ENCODE assay signal across 11 mouse cellular contexts in the genomic region with DNA sequence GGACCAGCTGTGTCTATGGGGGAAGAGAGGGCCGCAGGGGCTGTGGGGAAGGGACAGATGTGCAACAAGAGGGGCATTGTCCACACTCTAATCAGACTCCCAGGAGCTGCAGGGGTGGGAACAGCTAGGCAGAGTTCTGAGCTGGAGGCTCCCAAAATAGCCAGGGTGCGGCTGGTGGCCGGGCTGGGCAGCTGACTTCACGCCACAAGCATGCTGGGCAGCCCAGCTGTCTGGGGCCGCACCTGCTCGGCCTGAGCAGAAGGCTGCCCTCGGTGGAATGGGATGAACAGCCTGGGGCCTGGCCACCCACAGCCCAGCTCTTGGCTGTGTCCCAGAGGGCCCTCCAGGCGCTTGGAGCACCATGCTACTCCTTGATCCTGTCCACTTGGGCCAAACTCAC. TPM values are rescaled to one million over a fixed set of nuclear protein-coding genes. Genes with fewer than 3 reads are reported as not detected.
DNase-seq lines count a peak whose midpoint lies in the region; ATAC-seq lines count a peak whose summit lies in the region.
"Had no signal": no experiment of that assay in that cellular context is flagged by ENCODE, and none has a peak within 500 bp of the region (broad histone marks: within the 10 kb centered on the region; RNA-seq: fewer than 3 reads in every experiment).

No protein-coding gene starts in this region.

- no peak for ATAC-seq in midbrain, embryonic 11.5 days (ENCODE audit: low FRiP score)
- ATAC-seq in liver, embryonic 11.5 days (replicated peaks; ENCODE audit: low FRiP score): no peak
- no peak for ATAC-seq in forebrain, embryonic 15.5 days (replicated peaks)

- intact Hi-C loops in heart, postnatal 10 days (cut with DNase I): no loop called here

- no peaks in the 10 kb centered on the region for H3K27me3 ChIP-seq in midbrain, embryonic 11.5 days (ENCODE audit: control insufficient read depth, insufficient read depth, low read length)
- H3K27me3 ChIP-seq in liver, embryonic 11.5 days (replicated peaks; ENCODE audit: control insufficient read depth, insufficient read depth, low read length): no peaks in the 10 kb centered on the region
- no peaks in the 10 kb centered on the region for H3K27me3 ChIP-seq in forebrain, embryonic 15.5 days
- H3K27me3 ChIP-seq: embryonic facial prominence, embryonic 12.5 days had no signal

- H3K9ac ChIP-seq in midbrain, embryonic 11.5 days (ENCODE audit: low read length): no peak overlapping the region
- no peak overlapping the region for H3K9ac ChIP-seq in liver, embryonic 11.5 days (ENCODE audit: low read depth, low read length)
- no peak overlapping the region for H3K9ac ChIP-seq in forebrain, embryonic 15.5 days (replicated peaks)
- H3K9ac ChIP-seq: embryonic facial prominence, embryonic 12.5 days; liver, embryonic 14.5 days had no signal

- DNase-seq in 3T3-L1 (ENCODE audit: low read depth, low spot score): peak; percentile 73
- DNase-seq in Muller cell, postnatal 12 days (ENCODE audit: inconsistent ontology term): peak; percentile 85
- peak; percentile 68 for DNase-seq in gastrocnemius, adult 18-20 months (ENCODE audit: low spot score)
- DNase-seq in heart, postnatal 10 days: peak; percentile 57 to 76
- DNase-seq in spleen, postnatal 36 days (ENCODE audit: low spot score in 2 of 2): no peak
- DNase-seq in midbrain, embryonic 11.5 days (ENCODE audit: low spot score, missing footprints): no peak
- DNase-seq in liver, embryonic 11.5 days (ENCODE audit: low spot score): no peak
- DNase-seq: thymus, postnatal 25 days had no signal

- 82% methylated on average over 8 of the region's 8 CpGs for WGBS in midbrain, embryonic 11.5 days
- WGBS in liver, embryonic 11.5 days: 73% methylated on average over 8 of the region's 8 CpGs
- 60% methylated on average over 8 of the region's 8 CpGs for WGBS in forebrain, embryonic 15.5 days

- H3K9me3 ChIP-seq in midbrain, embryonic 11.5 days (ENCODE audit: control insufficient read depth, low read length): no peaks in the 10 kb centered on the region
- no peaks in the 10 kb centered on the region for H3K9me3 ChIP-seq in liver, embryonic 11.5 days (ENCODE audit: control insufficient read depth, low read length)
- H3K9me3 ChIP-seq in forebrain, embryonic 15.5 days: no peaks in the 10 kb centered on the region
- H3K9me3 ChIP-seq: embryonic facial prominence, embryonic 12.5 days had no signal

- H3K4me1 ChIP-seq in midbrain, embryonic 11.5 days (ENCODE audit: control insufficient read depth, insufficient read depth, low read length): peaks cover 13% of the 10 kb centered on the region
- H3K4me1 ChIP-seq in liver, embryonic 11.5 days (replicated peaks; ENCODE audit: control insufficient read depth, insufficient read depth, low read length): no peaks in the 10 kb centered on the region
- peaks cover 11% of the 10 kb centered on the region for H3K4me1 ChIP-seq in forebrain, embryonic 15.5 days

- no peak overlapping the region for H3K4me2 ChIP-seq in midbrain, embryonic 11.5 days
- H3K4me2 ChIP-seq in liver, embryonic 11.5 days: no peak overlapping the region
- H3K4me2 ChIP-seq in forebrain, embryonic 15.5 days (replicated peaks): no peak overlapping the region
- H3K4me2 ChIP-seq: embryonic facial prominence, embryonic 12.5 days had no signal

- no peak overlapping the region for H3K27ac ChIP-seq in midbrain, embryonic 11.5 days (ENCODE audit: low read depth, low read length)
- H3K27ac ChIP-seq in liver, embryonic 11.5 days (ENCODE audit: low read depth, low read length): no peak overlapping the region
- H3K27ac ChIP-seq in forebrain, embryonic 15.5 days (replicated peaks): no peak overlapping the region
- H3K27ac ChIP-seq: embryonic facial prominence, embryonic 12.5 days; liver, embryonic 14.5 days had no signal

- no peaks in the 10 kb centered on the region for H3K36me3 ChIP-seq in midbrain, embryonic 11.5 days (ENCODE audit: control insufficient read depth, insufficient read depth, low read length)
- H3K36me3 ChIP-seq in liver, embryonic 11.5 days (ENCODE audit: control insufficient read depth, insufficient read depth, low read length): no peaks in the 10 kb centered on the region
- no peaks in the 10 kb centered on the region for H3K36me3 ChIP-seq in forebrain, embryonic 15.5 days
- H3K36me3 ChIP-seq: embryonic facial prominence, embryonic 12.5 days had no signal

- no peak overlapping the region for H3K4me3 ChIP-seq in midbrain, embryonic 11.5 days (ENCODE audit: low read depth, low read length)
- no peak overlapping the region for H3K4me3 ChIP-seq in liver, embryonic 11.5 days (ENCODE audit: low read depth, low read length)
- H3K4me3 ChIP-seq in forebrain, embryonic 15.5 days: no peak overlapping the region
- H3K4me3 ChIP-seq: embryonic facial prominence, embryonic 12.5 days had no signal

RNA-seq across cellular contexts. Expression of gene Gpc1, which starts 44.2 kb away (rescaled TPM):
- 100 to 1,000 TPM; 223 to 227 TPM for total RNA-seq in gastrocnemius, adult 18-20 months (2021)
- total RNA-seq in heart, postnatal 10 days (2021): 100 to 1,000 TPM; 154 to 168 TPM
- 32.1 and 41.8 TPM in 2 replicates for polyA plus RNA-seq in midbrain, embryonic 11.5 days (2014; fragmentation: Nextera tagmentation; extraction: Ambion mirVana)
- polyA plus RNA-seq in liver, embryonic 11.5 days (2014; fragmentation: Nextera tagmentation; extraction: Ambion mirVana): 14.5 and 15.2 TPM in 2 replicates
- 83.9 and 86.1 TPM in 2 replicates for polyA plus RNA-seq in forebrain, embryonic 15.5 days (2015; fragmentation: Nextera tagmentation; extraction: Ambion mirVana)

Comparison
In these comparisons a context has a peak if more than half of its experiments do, and no peak if none do; other contexts are left out.
1. DNase-seq: peak in 3T3-L1 (single experiment), Muller cell, postnatal 12 days (single experiment), gastrocnemius, adult 18-20 months (single experiment) and heart, postnatal 10 days (2 of 2); none in spleen, postnatal 36 days (0 of 2), midbrain, embryonic 11.5 days (single experiment) and liver, embryonic 11.5 days (single experiment).